Mouse (Mus musculus): ENCODE results near the gene Ndufa6.
A peak's percentile ranks its signal among the peaks of the same experiment; 100 is the strongest.
"Not testable (repeated sequence)": the region's sequence is repeated elsewhere in the genome, so short reads cannot be mapped to it uniquely, and the experiment has no call there.

Ndufa6 gene

GRCm38 (mm10) chr15:82354126-82354945, at the start of gene Ndufa6:
Gene Ndufa6, minus strand, starts transcription at chr15:82354322.
- DNase-seq, result peak; percentile 100

GRCm38 (mm10) chr15:82403606-82404005, 49.5 kb upstream of the Ndufa6 start:
- peak; percentile 71 for DNase-seq

GRCm38 (mm10) chr15:82402741-82403140, 48.6 kb upstream of the Ndufa6 start:
- peak; percentile 83 for DNase-seq

- peak; percentile 70 for DNase-seq
These were observed 48.0 kb upstream of the Ndufa6 start for GRCm38 (mm10) chr15:82402106-82402505.

- DNase-seq, result peak; percentile 57
These were observed 47.4 kb upstream of the Ndufa6 start for GRCm38 (mm10) chr15:82401516-82401915.

GRCm38 (mm10) chr15:82395955-82396354, 41.8 kb upstream of the Ndufa6 start:
- peak; percentile 42 for DNase-seq

- DNase-seq, result not testable (repeated sequence)
These were observed 39.8 kb upstream of the Ndufa6 start, which contains the start of gene Cyp2d11 for GRCm38 (mm10) chr15:82393922-82394321. Gene Cyp2d11, minus strand, starts transcription at chr15:82394022.

- DNase-seq, result peak; percentile 51
These were observed 35.8 kb upstream of the Ndufa6 start for GRCm38 (mm10) chr15:82389916-82390315.

- no peak for DNase-seq
These were observed 31.6 kb upstream of the Ndufa6 start for GRCm38 (mm10) chr15:82385729-82386128.

GRCm38 (mm10) chr15:82382441-82382840, 28.3 kb upstream of the Ndufa6 start:
- DNase-seq, result no peak

- no peak for DNase-seq
These were observed 26.6 kb upstream of the Ndufa6 start for GRCm38 (mm10) chr15:82380714-82381062.

GRCm38 (mm10) chr15:82379871-82380713, 26.0 kb upstream of the Ndufa6 start, which contains the start of gene Cyp2d22:
Gene Cyp2d22, minus strand, starts transcription at chr15:82380260.
- peak; percentile 98 for DNase-seq

GRCm38 (mm10) chr15:82379511-82379870, 25.4 kb upstream of the Ndufa6 start:
- no peak for DNase-seq

GRCm38 (mm10) chr15:82378261-82379180, 24.4 kb upstream of the Ndufa6 start:
- peak; percentile 94 for DNase-seq

GRCm38 (mm10) chr15:82377701-82378100, 23.6 kb upstream of the Ndufa6 start:
- peak; percentile 91 for DNase-seq

- DNase-seq, result peak; percentile 99
These were observed 22.4 kb upstream of the Ndufa6 start for GRCm38 (mm10) chr15:82376393-82377138.

- peak; percentile 90 for DNase-seq
These were observed 21.7 kb upstream of the Ndufa6 start for GRCm38 (mm10) chr15:82375855-82376254.

GRCm38 (mm10) chr15:82374437-82374836, 20.3 kb upstream of the Ndufa6 start:
- DNase-seq, result peak; percentile 90

- peak; percentile 89 for DNase-seq
These were observed 18.9 kb upstream of the Ndufa6 start for GRCm38 (mm10) chr15:82372991-82373390.

GRCm38 (mm10) chr15:82372446-82372845, 18.3 kb upstream of the Ndufa6 start:
- peak; percentile 82 for DNase-seq

- peak; percentile 76 for DNase-seq
These were observed 14.7 kb upstream of the Ndufa6 start for GRCm38 (mm10) chr15:82368851-82369250.

- DNase-seq, result peak; percentile 51
These were observed 14.0 kb upstream of the Ndufa6 start for GRCm38 (mm10) chr15:82368146-82368545.

Data from heart, adult 11 months (tissue).